Mouse (Mus musculus) CD4-positive, CD25-positive, alpha-beta regulatory T cell, adult 4 months (primary cell): ENCODE results near the gene Cd48. TPM values are rescaled to one million over a fixed set of nuclear protein-coding genes. Genes with fewer than 3 reads are reported as not detected.
A peak's percentile ranks its signal among the peaks of the same experiment; 100 is the strongest.

Experiments used
- ATAC-seq: one replicate; pipeline ENCODE4 v1.8.0; 2017
- polyA plus RNA-seq, 2 experiments: library from polyadenylated mRNA; unstranded; fragments of 100-300 nt; shearing (Covaris generic); gene quantifications; one replicate each; pipeline ENCODE4 v1.2.1; 2017

Gene Cd48
- polyA plus RNA-seq = 100 to 1,000 TPM; 451 to 548 TPM

- peak; percentile 66 for ATAC-seq
Observed at GRCm38 (mm10) chr1:171681531-171682299, at the start of gene Cd48. Gene Cd48, plus strand, starts transcription at chr1:171682009.

GRCm38 (mm10) chr1:171635696-171636095 is 46.1 kb upstream of the Cd48 start:
- no peak for ATAC-seq

- ATAC-seq = no peak
Observed at GRCm38 (mm10) chr1:171637101-171637500, 44.7 kb upstream of the Cd48 start.

- ATAC-seq = no peak
Observed at GRCm38 (mm10) chr1:171638686-171639085, 43.1 kb upstream of the Cd48 start.

GRCm38 (mm10) chr1:171640796-171641195 is 41.0 kb upstream of the Cd48 start:
- ATAC-seq = no peak

GRCm38 (mm10) chr1:171643612-171644011 is 38.2 kb upstream of the Cd48 start:
- ATAC-seq = peak; percentile 93

GRCm38 (mm10) chr1:171646429-171646940 is 35.3 kb upstream of the Cd48 start:
- ATAC-seq = no peak

- ATAC-seq = no peak
Observed at GRCm38 (mm10) chr1:171647716-171648115, 34.1 kb upstream of the Cd48 start.

- peak; percentile 95 for ATAC-seq
Observed at GRCm38 (mm10) chr1:171648840-171649239, 33.0 kb upstream of the Cd48 start.

GRCm38 (mm10) chr1:171652734-171653133 is 29.1 kb upstream of the Cd48 start, which contains the start of gene Slamf7:
Gene Slamf7, minus strand, starts transcription at chr1:171653035.
- ATAC-seq = no peak

- no peak for ATAC-seq
Observed at GRCm38 (mm10) chr1:171658561-171658991, 23.2 kb upstream of the Cd48 start.

- ATAC-seq = no peak
Observed at GRCm38 (mm10) chr1:171660423-171660822, 21.4 kb upstream of the Cd48 start.

- ATAC-seq = peak; percentile 94
Observed at GRCm38 (mm10) chr1:171661482-171661881, 20.3 kb upstream of the Cd48 start.

GRCm38 (mm10) chr1:171663757-171664156 is 18.1 kb upstream of the Cd48 start:
- peak; percentile 50 for ATAC-seq

GRCm38 (mm10) chr1:171666350-171666749 is 15.5 kb upstream of the Cd48 start:
- ATAC-seq = no peak

- no peak for ATAC-seq
Observed at GRCm38 (mm10) chr1:171667160-171667559, 14.6 kb upstream of the Cd48 start.

- ATAC-seq = peak; percentile 66
Observed at GRCm38 (mm10) chr1:171672451-171672850, 9.4 kb upstream of the Cd48 start.

- ATAC-seq = peak; percentile 68
Observed at GRCm38 (mm10) chr1:171672854-171673475, 8.8 kb upstream of the Cd48 start.

- ATAC-seq = peak; percentile 40
Observed at GRCm38 (mm10) chr1:171674467-171674866, 7.3 kb upstream of the Cd48 start.

GRCm38 (mm10) chr1:171677721-171678120 is 4.1 kb upstream of the Cd48 start:
- no peak for ATAC-seq

GRCm38 (mm10) chr1:171681009-171681408 is 800 bp upstream of the Cd48 start:
- ATAC-seq = peak; percentile 67

GRCm38 (mm10) chr1:171684923-171685322 is 3.1 kb downstream of the Cd48 start:
- peak; percentile 67 for ATAC-seq

- peak; percentile 68 for ATAC-seq
Observed at GRCm38 (mm10) chr1:171687320-171687719, 5.5 kb downstream of the Cd48 start.

- no peak for ATAC-seq
Observed at GRCm38 (mm10) chr1:171693918-171694317, 12.1 kb downstream of the Cd48 start.
